Mouse (Mus musculus): ENCODE results near the gene Ankrd33.

DNA sequence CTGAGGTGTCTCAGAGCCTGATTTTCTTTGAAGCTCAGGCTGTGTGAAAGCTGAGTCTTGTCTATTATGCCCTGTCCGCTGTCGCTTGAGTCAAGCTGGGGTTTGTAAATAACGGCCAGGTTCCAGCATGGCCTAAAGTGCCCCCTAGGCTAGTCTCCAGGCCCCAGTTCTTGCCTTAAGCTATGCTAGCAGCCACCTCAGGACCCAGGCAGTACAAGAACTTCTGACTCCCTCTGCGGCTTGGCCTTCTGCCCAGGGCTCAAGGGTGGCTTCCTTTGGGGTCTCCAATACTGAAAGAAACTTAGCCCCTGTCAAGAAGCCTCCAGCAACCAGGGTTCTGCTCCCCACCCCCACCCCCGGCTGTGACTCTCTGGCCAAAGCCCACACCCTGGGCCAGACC is 28.6 kb downstream of the Ankrd33 start:
- TF ChIP-seq CTCF (IDR thresholded peaks at IDR 0.05; ENCODE audit: low read depth) = no peak
- TF ChIP-seq EP300 (IDR thresholded peaks at IDR 0.05; ENCODE audit: low read depth) = no peak

Data from liver, postnatal 0 days (tissue).